Mouse (Mus musculus) 416B (cell line): ENCODE measurements around the gene Tm4sf4.

ENCODE experiments used
- DNase-seq: peaks from one replicate; pipeline ENCODE4 v3.0.0; 2011; ENCODE audit warnings: low read depth

The Tm4sf4 gene

DNA sequence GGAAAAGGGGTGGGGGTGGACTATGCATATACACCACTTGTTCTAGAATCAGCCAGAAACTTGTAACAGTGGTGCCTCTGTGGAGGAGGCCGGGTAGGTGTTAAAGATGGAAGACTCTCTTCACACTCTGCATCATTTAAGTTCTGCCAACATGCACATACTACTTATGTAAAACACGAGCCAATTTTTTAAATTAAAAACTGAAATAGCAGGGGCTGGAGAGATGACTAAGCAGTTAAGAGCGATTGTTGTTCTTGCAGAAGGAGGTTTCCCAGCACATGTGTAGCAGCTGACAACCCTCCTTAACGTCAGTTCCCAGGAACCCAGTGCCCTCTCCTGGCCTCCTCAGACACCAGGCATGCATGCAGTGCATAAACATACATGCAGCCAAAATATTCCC lies 55.5 kb downstream of the Tm4sf4 start:
- DNase-seq, result no peak

DNA sequence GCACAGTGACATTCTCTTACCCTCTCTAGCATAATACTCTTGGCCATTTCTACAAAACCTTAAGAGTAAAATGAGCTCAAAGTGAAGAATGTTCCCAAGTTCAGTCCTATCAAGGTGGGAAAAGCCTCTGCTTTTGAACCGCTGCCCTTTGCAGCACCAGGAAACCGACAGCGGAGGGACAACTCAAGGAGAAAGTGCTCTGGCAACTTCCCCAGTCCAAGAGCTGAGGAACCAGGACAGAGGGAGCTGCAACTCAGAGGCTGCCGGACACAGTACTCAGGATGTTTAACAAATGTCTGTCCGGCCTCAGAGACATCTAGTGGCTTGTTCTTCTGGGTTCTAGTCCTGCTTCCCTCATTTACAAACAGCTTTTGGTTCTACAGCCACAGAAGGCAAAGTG lies 56.9 kb downstream of the Tm4sf4 start:
- DNase-seq, result no peak

GRCm38 (mm10) chr3:57486068-57486467 lies 61.0 kb downstream of the Tm4sf4 start:
- no peak for DNase-seq

DNA sequence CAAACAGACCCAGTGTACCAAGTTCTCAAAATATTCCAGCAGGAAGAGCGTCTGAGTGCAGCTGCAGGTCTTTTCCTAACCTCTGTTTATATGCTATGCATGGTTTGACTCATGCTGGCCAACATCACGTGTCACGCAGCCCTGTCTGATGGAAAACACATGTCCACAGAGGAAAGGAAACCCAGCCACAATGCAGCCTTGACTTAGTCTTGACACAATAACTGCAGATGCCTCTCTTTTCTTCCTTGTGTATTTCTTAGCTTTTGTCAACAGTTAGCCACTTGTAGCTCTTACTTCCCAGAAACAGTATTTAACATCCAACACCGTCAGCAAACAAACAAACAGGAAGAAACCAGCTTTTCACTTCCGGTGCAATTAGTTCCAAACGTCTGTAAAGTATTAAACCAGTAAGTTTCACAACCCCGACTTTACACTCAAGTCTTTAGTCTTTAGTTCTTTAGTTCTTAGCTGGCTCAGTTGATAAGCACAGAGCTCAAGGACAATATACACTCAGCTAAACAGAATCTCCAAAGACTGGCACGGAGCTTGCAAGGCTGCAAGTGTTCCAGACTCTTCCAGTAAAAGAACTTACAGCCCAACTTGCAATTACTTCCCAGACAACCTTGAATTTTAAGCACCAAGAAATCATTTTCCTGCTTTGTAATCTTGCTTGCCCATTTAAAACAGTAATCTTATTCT lies 62.5 kb downstream of the Tm4sf4 start:
- peak; percentile 17 for DNase-seq
